Mouse (Mus musculus): ENCODE data around the gene Rgs5. TPM values are rescaled to one million over a fixed set of nuclear protein-coding genes. Genes with fewer than 3 reads are reported as not detected.
A peak's percentile ranks its signal among the peaks of the same experiment; 100 is the strongest.

The Rgs5 gene
- 17.2 and 24.5 TPM in 2 replicates for polyA plus RNA-seq (2014; fragmentation: Nextera tagmentation; extraction: Ambion mirVana)

DNA sequence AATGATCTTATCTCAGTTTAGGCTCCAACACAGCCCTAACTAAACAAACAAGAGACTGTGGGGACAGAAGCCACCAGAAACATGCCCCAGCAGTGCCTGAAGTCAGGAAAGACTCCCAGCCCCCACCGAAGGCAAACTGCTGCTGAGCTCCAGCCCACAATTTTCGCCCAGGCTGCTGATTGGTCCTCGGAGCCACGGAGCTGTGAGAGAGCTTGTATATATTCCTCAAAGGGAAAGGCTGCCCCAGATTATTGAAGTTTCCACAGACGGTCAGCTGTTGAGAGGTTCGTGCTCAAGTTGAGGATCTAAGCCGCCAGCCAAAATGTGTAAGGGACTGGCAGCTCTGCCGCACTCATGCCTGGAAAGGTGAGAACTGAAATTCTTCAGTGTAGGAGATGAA is at the start of gene Rgs5:
Gene Rgs5 (plus strand): TSS at position 246 of the 400 bp plus-strand sequence.
- Histone ChIP-seq H3K27ac (ENCODE audit: low read depth, low read length) (no peak within 1 kb of the TSS), H3K4me2 (ENCODE audit: low read length) (peak within 1 kb of the TSS; percentile 17; the same call in 1 of the 2 replicates), H3K36me3 (ENCODE audit: control insufficient read depth, insufficient read depth, low read length) (no peaks in the 10 kb centered on the region), H3K27me3 (replicated peaks; ENCODE audit: control insufficient read depth, insufficient read depth, low read length) (no peaks in the 10 kb centered on the region), H3K9ac (ENCODE audit: low read length) (no peak within 1 kb of the TSS), H3K9me3 (replicated peaks; ENCODE audit: control insufficient read depth, low read length) (no peaks in the 10 kb centered on the region), H3K4me1 (ENCODE audit: control insufficient read depth, insufficient read depth, low read length) (no peaks in the 10 kb centered on the region), H3K4me3 (ENCODE audit: low read depth, low read length) (no peak within 1 kb of the TSS)
- ATAC-seq (peak; percentile 52; the same call in 1 of the 2 replicates), DNase-seq (ENCODE audit: low spot score) (peak; percentile 27)
- whole genome bisulfite sequencing, result 31% methylated on average over 8 of the region's 8 CpGs

DNA sequence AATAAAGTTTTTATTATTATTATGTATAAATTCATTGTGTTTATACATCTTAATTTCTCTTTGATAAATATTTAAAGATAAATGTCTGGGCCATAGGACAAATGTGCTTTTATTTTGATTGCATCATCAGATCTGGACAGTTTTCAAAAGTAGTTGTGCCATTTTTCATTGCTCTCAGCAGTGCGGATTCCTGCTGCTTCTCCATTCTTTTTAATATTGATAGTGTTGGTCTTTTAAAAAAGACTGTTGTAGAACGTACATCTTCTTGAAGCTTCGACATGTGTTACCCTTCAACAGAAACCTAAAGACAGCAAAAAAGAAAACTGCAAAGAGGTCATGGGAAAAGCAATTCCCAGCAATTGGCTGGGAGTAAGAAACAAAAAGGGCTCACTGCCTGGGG is 49.1 kb upstream of the Rgs5 start:
- H3K9ac ChIP-seq (ENCODE audit: low read length), result no peak overlapping the region
- no peaks in the 10 kb centered on the region for H3K36me3 ChIP-seq (ENCODE audit: control insufficient read depth, insufficient read depth, low read length)
- no peak overlapping the region for H3K4me3 ChIP-seq (ENCODE audit: low read depth, low read length)
- H3K9me3 ChIP-seq (replicated peaks; ENCODE audit: control insufficient read depth, low read length), result no peaks in the 10 kb centered on the region
- no peak overlapping the region for H3K27ac ChIP-seq (ENCODE audit: low read depth, low read length)
- WGBS, result 78% methylated on average over 3 of the region's 3 CpGs
- DNase-seq (ENCODE audit: low spot score), result no peak
- no peaks in the 10 kb centered on the region for H3K4me1 ChIP-seq (ENCODE audit: control insufficient read depth, insufficient read depth, low read length)
- H3K4me2 ChIP-seq (ENCODE audit: low read length), result no peak overlapping the region
- no peak for ATAC-seq
- H3K27me3 ChIP-seq (replicated peaks; ENCODE audit: control insufficient read depth, insufficient read depth, low read length), result no peaks in the 10 kb centered on the region

DNA sequence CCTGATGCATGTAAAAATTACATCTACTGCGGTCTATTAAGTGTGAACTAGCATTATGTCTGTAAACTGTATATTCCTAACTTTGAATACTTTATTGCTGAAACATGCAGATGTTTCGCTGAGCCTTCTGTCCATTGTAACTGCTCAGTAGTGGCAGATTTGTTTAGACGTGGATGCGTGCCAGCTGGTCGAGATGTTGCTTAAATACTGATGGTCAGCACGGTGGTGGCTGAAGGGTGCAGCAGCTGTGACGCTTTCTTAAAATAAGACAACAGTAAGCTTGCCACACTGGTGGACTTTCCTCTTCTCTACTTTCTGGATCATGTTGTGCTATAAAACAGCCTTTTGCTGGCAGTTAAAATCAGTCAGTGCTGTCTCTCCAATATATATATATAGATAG is 25.6 kb upstream of the Rgs5 start:
- H3K4me1 ChIP-seq (ENCODE audit: control insufficient read depth, insufficient read depth, low read length), result no peaks in the 10 kb centered on the region
- no peaks in the 10 kb centered on the region for H3K9me3 ChIP-seq (replicated peaks; ENCODE audit: control insufficient read depth, low read length)
- no peaks in the 10 kb centered on the region for H3K36me3 ChIP-seq (ENCODE audit: control insufficient read depth, insufficient read depth, low read length)
- no peaks in the 10 kb centered on the region for H3K27me3 ChIP-seq (replicated peaks; ENCODE audit: control insufficient read depth, insufficient read depth, low read length)
- no peak overlapping the region for H3K27ac ChIP-seq (ENCODE audit: low read depth, low read length)
- no peak overlapping the region for H3K4me3 ChIP-seq (ENCODE audit: low read depth, low read length)
- DNase-seq (ENCODE audit: low spot score) (no peak), ATAC-seq (no peak)
- WGBS, result 82% methylated on average over 7 of the region's 7 CpGs
- no peak overlapping the region for H3K9ac ChIP-seq (ENCODE audit: low read length)
- no peak overlapping the region for H3K4me2 ChIP-seq (ENCODE audit: low read length)

DNA sequence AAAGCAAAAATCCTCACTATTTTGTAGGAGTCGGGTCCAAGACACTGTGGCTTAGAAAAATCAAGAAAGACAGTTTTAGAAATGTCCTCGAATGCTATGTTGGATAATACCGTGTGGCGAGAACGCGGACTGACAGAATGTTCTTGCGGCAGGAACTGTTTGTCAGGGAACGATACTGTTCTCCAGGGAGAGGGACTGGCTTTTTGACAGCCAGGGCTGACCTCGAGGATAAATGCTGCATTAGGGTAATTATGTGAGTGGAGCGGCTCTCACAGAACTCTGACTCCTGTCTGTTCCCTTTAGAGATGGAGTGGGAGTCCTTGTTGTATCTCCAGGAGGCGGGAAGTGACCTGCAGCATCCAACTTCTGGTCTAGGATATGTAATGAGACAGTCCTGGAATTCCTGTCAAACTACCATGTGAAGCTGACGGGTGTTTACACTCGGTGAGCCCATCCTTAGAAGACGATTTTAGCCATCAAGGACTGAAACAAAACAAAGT is 18.0 kb upstream of the Rgs5 start:
- no peak for DNase-seq (ENCODE audit: low spot score)
- H3K4me2 ChIP-seq (ENCODE audit: low read length), result no peak overlapping the region
- H3K4me3 ChIP-seq (ENCODE audit: low read depth, low read length), result no peak overlapping the region
- no peak overlapping the region for H3K9ac ChIP-seq (ENCODE audit: low read length)
- H3K27ac ChIP-seq (ENCODE audit: low read depth, low read length), result no peak overlapping the region
- no peaks in the 10 kb centered on the region for H3K9me3 ChIP-seq (replicated peaks; ENCODE audit: control insufficient read depth, low read length)
- no peaks in the 10 kb centered on the region for H3K27me3 ChIP-seq (replicated peaks; ENCODE audit: control insufficient read depth, insufficient read depth, low read length)
- no peaks in the 10 kb centered on the region for H3K36me3 ChIP-seq (ENCODE audit: control insufficient read depth, insufficient read depth, low read length)
- 70% methylated on average over 14 of the region's 14 CpGs for WGBS
- no peaks in the 10 kb centered on the region for H3K4me1 ChIP-seq (ENCODE audit: control insufficient read depth, insufficient read depth, low read length)
- no peak for ATAC-seq

DNA sequence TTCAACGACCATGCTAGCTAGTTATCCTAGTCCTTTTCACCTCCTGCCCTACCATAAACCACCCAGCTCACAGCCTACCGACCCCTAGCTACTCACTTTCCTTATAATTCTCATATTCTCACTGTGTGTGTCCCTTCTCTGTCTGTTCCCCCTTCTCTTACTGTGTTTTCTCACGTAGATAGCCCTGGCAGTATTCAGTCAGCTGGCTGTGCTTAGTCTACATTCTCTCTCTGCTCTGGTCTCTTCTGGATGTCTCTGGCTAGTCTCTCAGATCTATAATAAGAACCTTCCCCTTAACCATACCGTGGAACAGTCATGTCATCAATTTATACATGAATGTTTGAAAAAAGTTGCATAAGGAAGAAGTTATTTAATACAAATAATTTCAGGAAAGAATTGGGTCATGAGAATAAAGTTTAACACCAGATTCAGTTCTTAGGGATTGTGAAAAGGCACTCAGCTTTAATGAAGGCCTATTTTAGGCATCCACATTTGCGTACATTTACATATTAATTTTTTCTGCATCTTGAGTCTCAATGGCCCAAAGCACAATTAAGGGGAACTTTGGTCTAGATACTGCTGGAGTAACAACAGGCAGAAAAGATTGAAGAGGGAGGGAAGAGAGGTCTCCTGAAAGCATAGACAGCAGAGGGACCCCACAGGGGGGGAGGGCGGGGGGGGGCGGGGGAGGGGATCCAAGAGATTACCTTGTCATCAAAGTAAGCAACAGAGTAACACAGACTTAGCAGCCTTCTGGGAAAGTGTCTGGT is 10.2 kb upstream of the Rgs5 start:
- ATAC-seq (peak; percentile 57), DNase-seq (ENCODE audit: low spot score) (peak; percentile 52)
- no peaks in the 10 kb centered on the region for H3K4me1 ChIP-seq (ENCODE audit: control insufficient read depth, insufficient read depth, low read length)
- WGBS, result 49% methylated on average over 7 of the region's 7 CpGs
- no peaks in the 10 kb centered on the region for H3K27me3 ChIP-seq (replicated peaks; ENCODE audit: control insufficient read depth, insufficient read depth, low read length)
- H3K9ac ChIP-seq (ENCODE audit: low read length), result no peak overlapping the region
- H3K4me2 ChIP-seq (ENCODE audit: low read length), result no peak overlapping the region
- H3K36me3 ChIP-seq (ENCODE audit: control insufficient read depth, insufficient read depth, low read length), result no peaks in the 10 kb centered on the region
- no peak overlapping the region for H3K4me3 ChIP-seq (ENCODE audit: low read depth, low read length)
- H3K27ac ChIP-seq (ENCODE audit: low read depth, low read length), result no peak overlapping the region
- H3K9me3 ChIP-seq (replicated peaks; ENCODE audit: control insufficient read depth, low read length), result no peaks in the 10 kb centered on the region

DNA sequence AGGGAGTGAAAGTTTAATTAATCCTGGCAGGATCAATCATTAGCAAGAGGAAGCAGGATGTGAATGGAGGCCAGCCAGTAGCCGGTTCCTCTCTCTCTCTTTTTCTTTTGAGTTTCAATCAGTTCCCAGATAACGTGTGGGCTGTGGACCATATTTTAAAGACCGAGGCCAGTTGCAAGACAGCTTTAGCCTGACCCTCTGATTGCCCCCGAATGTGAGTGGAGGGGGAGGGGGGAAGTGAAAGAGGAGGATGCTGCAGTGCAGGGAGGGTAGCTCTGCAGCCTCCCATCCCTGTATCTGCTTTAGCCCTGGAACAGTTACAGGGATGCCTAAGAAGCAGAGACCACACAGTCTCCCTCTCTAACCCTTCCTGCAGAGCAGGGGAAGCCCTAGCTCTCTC is 4.2 kb downstream of the Rgs5 start:
- Histone ChIP-seq H3K27me3 (replicated peaks; ENCODE audit: control insufficient read depth, insufficient read depth, low read length) (no peaks in the 10 kb centered on the region), H3K27ac (ENCODE audit: low read depth, low read length) (no peak overlapping the region), H3K4me1 (ENCODE audit: control insufficient read depth, insufficient read depth, low read length) (no peaks in the 10 kb centered on the region), H3K9ac (ENCODE audit: low read length) (no peak overlapping the region), H3K36me3 (ENCODE audit: control insufficient read depth, insufficient read depth, low read length) (no peaks in the 10 kb centered on the region), H3K4me2 (ENCODE audit: low read length) (no peak overlapping the region), H3K9me3 (replicated peaks; ENCODE audit: control insufficient read depth, low read length) (no peaks in the 10 kb centered on the region), H3K4me3 (ENCODE audit: low read depth, low read length) (no peak overlapping the region)
- DNase-seq (ENCODE audit: low spot score), result no peak
- 5% methylated on average over 4 of the region's 4 CpGs for WGBS
- no peak for ATAC-seq

DNA sequence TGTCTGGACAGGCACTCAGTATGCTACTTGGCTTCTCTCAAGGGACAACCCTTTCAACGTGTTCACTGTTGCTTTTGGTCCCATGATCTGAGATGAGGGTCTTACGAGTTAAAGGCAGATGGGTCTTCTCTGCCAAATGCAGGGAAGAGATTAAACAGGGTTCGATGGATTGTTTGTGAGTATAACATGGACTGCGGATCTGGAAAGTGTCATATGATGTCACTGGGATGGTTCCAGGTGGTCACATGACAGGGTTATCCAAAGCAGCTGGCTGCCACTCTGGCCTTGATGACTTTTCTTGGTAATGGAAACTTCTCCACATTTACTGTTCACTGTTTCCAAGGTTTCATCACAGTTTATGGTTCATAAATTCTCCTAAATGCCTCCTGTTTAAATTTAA is 12.0 kb downstream of the Rgs5 start:
- no peak overlapping the region for H3K4me2 ChIP-seq (ENCODE audit: low read length)
- H3K9ac ChIP-seq (ENCODE audit: low read length), result no peak overlapping the region
- 74% methylated on average over 4 of the region's 4 CpGs for WGBS
- no peak for DNase-seq (ENCODE audit: low spot score)
- H3K36me3 ChIP-seq (ENCODE audit: control insufficient read depth, insufficient read depth, low read length), result no peaks in the 10 kb centered on the region
- no peaks in the 10 kb centered on the region for H3K27me3 ChIP-seq (replicated peaks; ENCODE audit: control insufficient read depth, insufficient read depth, low read length)
- no peaks in the 10 kb centered on the region for H3K4me1 ChIP-seq (ENCODE audit: control insufficient read depth, insufficient read depth, low read length)
- H3K27ac ChIP-seq (ENCODE audit: low read depth, low read length), result no peak overlapping the region
- H3K4me3 ChIP-seq (ENCODE audit: low read depth, low read length), result no peak overlapping the region
- no peak for ATAC-seq
- H3K9me3 ChIP-seq (replicated peaks; ENCODE audit: control insufficient read depth, low read length), result no peaks in the 10 kb centered on the region

DNA sequence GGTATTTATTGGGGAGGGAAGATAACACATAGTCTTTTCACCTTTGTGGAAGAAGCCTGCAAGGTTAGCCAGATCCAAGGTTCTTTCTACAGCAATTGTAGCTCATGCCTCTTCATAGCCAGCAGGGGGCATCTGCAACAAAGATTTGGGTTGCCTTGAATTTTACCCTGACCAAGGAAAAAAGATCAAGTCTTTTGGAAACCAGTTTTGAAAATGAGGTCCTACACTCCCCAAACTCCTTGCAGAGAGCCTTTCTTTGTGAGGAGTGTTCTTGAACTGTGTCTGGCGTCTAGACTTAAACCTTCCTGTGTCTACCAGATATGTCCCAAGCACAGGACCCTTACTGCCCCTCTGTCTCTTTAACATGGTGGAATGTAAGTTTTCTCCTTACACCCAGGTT is 15.4 kb downstream of the Rgs5 start:
- no peak overlapping the region for H3K9ac ChIP-seq (ENCODE audit: low read length)
- peak; percentile 87 for DNase-seq (ENCODE audit: low spot score)
- ATAC-seq, result peak; percentile 48; the same call in 1 of the 2 replicates
- H3K4me1 ChIP-seq (ENCODE audit: control insufficient read depth, insufficient read depth, low read length), result no peaks in the 10 kb centered on the region
- no peak overlapping the region for H3K4me2 ChIP-seq (ENCODE audit: low read length)
- H3K27ac ChIP-seq (ENCODE audit: low read depth, low read length), result no peak overlapping the region
- 36% methylated on average over 1 of the region's 1 CpGs for WGBS
- H3K4me3 ChIP-seq (ENCODE audit: low read depth, low read length), result no peak overlapping the region
- no peaks in the 10 kb centered on the region for H3K9me3 ChIP-seq (replicated peaks; ENCODE audit: control insufficient read depth, low read length)
- H3K27me3 ChIP-seq (replicated peaks; ENCODE audit: control insufficient read depth, insufficient read depth, low read length), result no peaks in the 10 kb centered on the region
- no peaks in the 10 kb centered on the region for H3K36me3 ChIP-seq (ENCODE audit: control insufficient read depth, insufficient read depth, low read length)

DNA sequence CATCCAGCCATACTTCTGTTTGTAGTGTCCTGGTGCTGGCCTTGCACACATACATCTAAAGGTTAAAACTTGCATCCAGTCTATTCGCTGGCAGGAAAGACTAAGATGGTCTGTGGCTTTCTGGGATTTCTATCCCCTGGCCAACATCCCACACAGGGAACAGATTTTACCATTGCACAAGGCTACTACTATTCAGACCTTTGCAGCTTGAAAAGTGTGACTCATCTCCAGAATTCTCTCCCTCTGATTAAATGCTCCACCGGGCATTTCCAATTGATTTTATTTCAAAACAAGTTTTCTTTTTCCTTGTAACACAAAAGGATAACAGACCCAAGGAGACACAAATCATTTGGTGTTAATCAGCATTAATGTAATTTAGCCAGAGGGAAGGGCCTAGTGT is 16.5 kb downstream of the Rgs5 start:
- Histone ChIP-seq H3K27ac (ENCODE audit: low read depth, low read length) (no peak overlapping the region), H3K9ac (ENCODE audit: low read length) (no peak overlapping the region), H3K27me3 (replicated peaks; ENCODE audit: control insufficient read depth, insufficient read depth, low read length) (no peaks in the 10 kb centered on the region), H3K4me1 (ENCODE audit: control insufficient read depth, insufficient read depth, low read length) (no peaks in the 10 kb centered on the region), H3K4me2 (ENCODE audit: low read length) (no peak overlapping the region), H3K4me3 (ENCODE audit: low read depth, low read length) (no peak overlapping the region), H3K9me3 (replicated peaks; ENCODE audit: control insufficient read depth, low read length) (no peaks in the 10 kb centered on the region), H3K36me3 (ENCODE audit: control insufficient read depth, insufficient read depth, low read length) (no peaks in the 10 kb centered on the region)
- ATAC-seq, result no peak
- WGBS, result 89% methylated on average over 2 of the region's 2 CpGs
- no peak for DNase-seq (ENCODE audit: low spot score)
